Mouse (Mus musculus): Measurements from ENCODE around the gene Stoml2.
A peak's percentile ranks its signal among the peaks of the same experiment; 100 is the strongest.

The Stoml2 gene

GRCm38 (mm10) chr4:43037860-43038566, 6.5 kb upstream of the Stoml2 start:
- DNase-seq = no peak

- DNase-seq = peak in 1 of 2 experiments; percentile 8
Observed at GRCm38 (mm10) chr4:43036356-43036755, 4.8 kb upstream of the Stoml2 start.

- peak in 1 of 2 experiments; percentile 9 for DNase-seq
Observed at GRCm38 (mm10) chr4:43035851-43036250, 4.3 kb upstream of the Stoml2 start.

GRCm38 (mm10) chr4:43033481-43033880, 2.0 kb upstream of the Stoml2 start:
- DNase-seq = no peak

- no peak for DNase-seq
Observed at GRCm38 (mm10) chr4:43032501-43032900, 991 bp upstream of the Stoml2 start.

GRCm38 (mm10) chr4:43030780-43031230, 705 bp downstream of the Stoml2 start:
- peak in 1 of 2 experiments; percentile 55 for DNase-seq

GRCm38 (mm10) chr4:43030352-43030751, 1.2 kb downstream of the Stoml2 start:
- DNase-seq = no peak

- no peak for DNase-seq
Observed at GRCm38 (mm10) chr4:43029749-43030148, 1.8 kb downstream of the Stoml2 start.

GRCm38 (mm10) chr4:43029121-43029520, 2.4 kb downstream of the Stoml2 start:
- no peak for DNase-seq

- DNase-seq = peak; percentile 97 to 99
Observed at GRCm38 (mm10) chr4:43025084-43025960, 6.2 kb downstream of the Stoml2 start, which contains the start of gene Pigo. Pigo (minus strand) TSS chr4:43025819.

- DNase-seq = peak in 1 of 2 experiments; percentile 40
Observed at GRCm38 (mm10) chr4:43024673-43025072, 6.8 kb downstream of the Stoml2 start.

- DNase-seq = peak in 1 of 2 experiments; percentile 43
Observed at GRCm38 (mm10) chr4:43021341-43021740, 10.2 kb downstream of the Stoml2 start.

GRCm38 (mm10) chr4:43020876-43021275, 10.6 kb downstream of the Stoml2 start:
- peak in 1 of 2 experiments; percentile 21 for DNase-seq

- DNase-seq = no peak
Observed at GRCm38 (mm10) chr4:43019641-43020465, 11.7 kb downstream of the Stoml2 start.

- no peak for DNase-seq
Observed at GRCm38 (mm10) chr4:43019176-43019575, 12.3 kb downstream of the Stoml2 start.

- no peak for DNase-seq
Observed at GRCm38 (mm10) chr4:43018156-43018555, 13.4 kb downstream of the Stoml2 start.

GRCm38 (mm10) chr4:43012091-43012490, 19.4 kb downstream of the Stoml2 start:
- no peak for DNase-seq

GRCm38 (mm10) chr4:43010161-43011038, 21.1 kb downstream of the Stoml2 start, which contains the start of gene Fancg:
Fancg (minus strand) TSS chr4:43010506.
- peak; percentile 79 for DNase-seq

- peak; percentile 30 to 35 for DNase-seq
Observed at GRCm38 (mm10) chr4:43005765-43006164, 25.7 kb downstream of the Stoml2 start.

GRCm38 (mm10) chr4:43004951-43005350, 26.6 kb downstream of the Stoml2 start:
- DNase-seq = no peak

- no peak for DNase-seq
Observed at GRCm38 (mm10) chr4:43002756-43003439, 28.6 kb downstream of the Stoml2 start.

Measured in cerebellum, postnatal 36 days (tissue).